Mouse (Mus musculus): ENCODE measurements around the gene Zbtb40. TPM values are rescaled to one million over a fixed set of nuclear protein-coding genes. Genes with fewer than 3 reads are reported as not detected.

Gene Zbtb40
- total RNA-seq, 1 experiment from 2014 or later, result 10.2 TPM

- no peak for DNase-seq
Measured at GRCm38 (mm10) chr4:136934746-136935613, 113.6 kb downstream of the Zbtb40 start.

- no peak for DNase-seq
Measured at GRCm38 (mm10) chr4:136930474-136930873, 118.1 kb downstream of the Zbtb40 start.

Other genes starting within 250 kb of the Zbtb40 start
- gene Ephb2, start 212.8 kb downstream of the Zbtb40 start, total RNA-seq (2021), result 10.3 and 11.3 TPM in 2 replicates
- gene C1qb, start 162.6 kb downstream of the Zbtb40 start, total RNA-seq (2021), result 28.1 and 31.7 TPM in 2 replicates
- 23.6 and 28.0 TPM in 2 replicates for gene C1qc, start 155.7 kb downstream of the Zbtb40 start, total RNA-seq (2021)
- gene C1qa, start 150.0 kb downstream of the Zbtb40 start, total RNA-seq (2021), result 30.2 and 31.6 TPM in 2 replicates
- 0.11 and 0.26 TPM in 2 replicates for gene Epha8, start 92.0 kb downstream of the Zbtb40 start, total RNA-seq (2021)
- 46.2 and 51.3 TPM in 2 replicates for gene Wnt4, start 228.7 kb upstream of the Zbtb40 start, total RNA-seq (2021)

Data from adrenal gland, postnatal 14 days (tissue).